Mouse (Mus musculus) frontal cortex, postnatal 14 days (tissue): ENCODE data around the gene Rec114.

Experiments used
- DNase-seq, 2 experiments: peaks; one replicate each; pipeline ENCODE4 v3.0.0; 2022; ENCODE audit warnings: low spot score in 2 of 2

Gene Rec114

DNA sequence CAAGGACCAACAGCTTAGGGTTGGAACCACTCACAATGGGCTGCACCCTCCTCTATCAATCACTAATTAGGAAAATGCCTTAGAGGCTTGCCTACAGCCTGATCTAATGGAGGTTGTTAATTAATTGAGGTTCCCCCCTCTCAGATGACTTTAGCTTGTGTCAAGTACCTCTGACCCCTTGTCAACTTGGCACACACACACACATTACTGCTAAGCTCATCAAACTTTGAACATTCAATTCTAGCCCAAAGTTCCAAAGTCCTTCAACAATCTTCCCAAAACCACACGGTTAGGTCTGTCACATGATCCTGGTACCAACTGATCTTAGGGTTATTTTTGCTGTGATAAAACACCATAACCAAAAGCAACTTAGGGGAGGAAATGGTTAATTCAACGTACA, 26.9 kb downstream of the Rec114 start:
- DNase-seq: no peak

DNA sequence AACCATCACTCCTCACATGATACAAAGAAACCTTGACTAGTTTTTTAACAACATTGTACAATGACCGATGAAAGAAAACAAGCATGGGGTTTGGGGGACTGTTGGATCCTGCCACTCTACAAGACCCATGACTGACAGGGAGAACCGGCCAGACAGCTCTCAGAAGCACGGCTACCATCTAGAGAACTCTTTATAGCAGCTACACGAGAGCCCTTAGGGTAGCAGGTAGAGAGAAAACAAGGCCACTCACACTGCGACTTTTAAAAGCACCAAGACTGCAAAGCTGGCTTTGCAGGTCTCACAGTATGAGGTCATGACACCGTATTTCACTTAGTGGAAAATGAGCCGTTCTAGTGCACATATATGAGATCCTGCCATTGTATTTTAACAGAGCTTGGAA, 33.1 kb downstream of the Rec114 start:
- no peak for DNase-seq

DNA sequence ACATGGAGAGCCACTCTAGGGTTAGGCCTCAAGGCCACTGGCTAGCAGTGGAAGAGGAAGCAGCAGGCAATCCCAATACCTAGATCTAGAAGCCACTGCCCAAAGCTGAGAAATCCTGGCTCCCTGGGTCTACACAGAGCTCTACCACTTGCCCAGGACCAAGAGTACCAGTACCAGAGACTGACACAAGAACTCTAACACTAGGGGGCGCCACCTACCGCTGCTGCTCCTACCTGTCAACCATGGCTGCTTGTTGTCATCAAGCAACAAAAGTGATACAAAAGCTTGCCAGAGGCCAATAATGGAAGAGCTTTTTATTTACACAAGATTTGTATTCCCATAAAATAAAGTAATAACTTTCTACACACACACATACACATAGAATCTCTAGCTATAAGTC, 33.8 kb downstream of the Rec114 start:
- peak; percentile 18 to 40 for DNase-seq

DNA sequence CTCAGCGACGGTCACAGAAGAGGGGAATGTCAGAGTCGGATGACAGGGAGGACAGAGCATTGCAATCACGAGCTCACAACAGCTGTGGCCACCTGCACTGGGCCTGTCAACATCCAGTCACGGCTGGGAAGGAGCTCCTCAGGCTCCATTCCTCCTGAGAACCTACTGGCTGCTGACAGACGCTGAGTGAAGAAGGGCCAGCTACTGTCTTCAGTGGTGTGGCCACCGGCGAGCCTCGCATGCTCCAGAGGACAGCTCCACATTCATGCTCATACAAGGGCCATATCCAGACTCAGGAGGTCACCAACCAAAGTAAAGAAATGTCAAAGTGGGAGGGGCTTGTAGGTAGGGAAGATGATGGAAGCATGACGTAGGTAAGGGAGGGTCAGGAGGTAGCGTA, 36.0 kb downstream of the Rec114 start:
- DNase-seq: no peak

DNA sequence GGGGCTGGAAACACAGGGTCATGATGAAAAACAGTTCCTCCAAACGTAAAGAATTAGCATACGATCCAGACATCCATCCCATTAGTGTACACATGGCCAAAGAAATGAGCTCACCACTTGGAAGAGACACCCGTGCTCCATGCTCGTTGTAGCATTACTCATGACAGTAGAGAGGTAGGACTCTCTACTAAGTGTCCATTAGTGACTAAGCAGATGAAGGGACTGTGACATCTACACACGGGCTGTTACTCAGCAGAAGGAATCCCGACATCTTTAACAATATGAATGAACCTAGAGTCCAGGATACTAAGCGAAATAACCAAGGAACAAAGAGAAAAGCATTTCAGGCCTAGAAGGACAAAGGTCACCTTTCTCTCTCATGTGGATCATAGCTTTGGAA, 37.7 kb downstream of the Rec114 start:
- DNase-seq: no peak

DNA sequence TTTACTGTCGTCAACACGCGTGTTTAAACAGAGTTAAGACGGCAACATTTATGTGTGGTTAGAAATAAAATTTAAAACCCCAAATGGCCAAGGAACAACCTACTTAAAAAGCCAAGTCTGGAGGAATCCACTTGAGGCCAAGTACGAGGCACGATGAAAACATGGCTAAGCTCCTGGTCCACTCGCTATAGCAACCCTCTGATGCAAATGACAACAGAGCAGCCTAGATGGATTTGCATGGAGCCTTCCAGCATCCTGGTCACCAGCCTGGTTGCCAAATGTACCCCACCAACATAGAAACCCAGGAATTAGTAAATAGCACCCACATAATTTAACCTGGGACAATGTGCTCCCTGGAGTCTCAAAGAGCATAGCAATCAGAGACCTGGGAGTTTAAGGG, 40.0 kb downstream of the Rec114 start:
- DNase-seq: no peak

DNA sequence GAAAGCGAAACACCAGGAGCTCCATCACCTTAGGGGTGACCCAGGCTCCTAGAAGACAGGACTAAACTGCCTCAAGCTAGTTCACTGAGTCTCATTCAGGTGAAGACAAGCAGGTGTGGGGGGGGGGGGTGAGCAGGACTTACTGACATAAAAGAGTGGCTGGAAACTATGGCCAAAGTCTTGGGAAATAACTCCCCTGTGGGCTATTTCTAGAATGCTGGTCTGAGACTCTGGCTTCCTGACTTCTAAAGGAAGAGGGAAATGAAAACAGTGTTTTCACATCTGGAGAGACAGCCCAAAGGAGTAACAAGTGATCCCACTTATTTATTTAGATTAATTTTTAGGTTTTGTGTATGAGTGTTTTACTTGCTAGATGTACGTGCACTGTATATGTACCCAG, 42.0 kb downstream of the Rec114 start:
- DNase-seq: no peak

DNA sequence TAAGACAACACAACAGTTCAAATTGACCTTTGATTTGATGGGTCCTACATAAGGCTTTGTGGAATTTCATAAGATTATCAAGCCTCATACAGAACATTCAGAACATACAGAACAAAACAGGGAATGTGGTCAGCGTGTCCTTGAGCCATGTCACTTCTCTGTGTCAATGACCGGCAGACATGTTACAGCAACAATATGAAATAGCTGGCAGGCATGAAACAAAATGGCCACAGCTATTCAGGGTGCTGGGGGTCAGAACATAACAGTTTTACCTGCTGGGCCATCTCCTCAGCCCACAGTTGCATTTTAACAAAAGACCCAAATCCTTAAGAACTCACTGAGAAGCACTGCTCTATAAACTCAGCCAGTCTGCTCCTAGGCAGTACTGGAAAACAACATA, 45.3 kb downstream of the Rec114 start:
- no peak for DNase-seq

DNA sequence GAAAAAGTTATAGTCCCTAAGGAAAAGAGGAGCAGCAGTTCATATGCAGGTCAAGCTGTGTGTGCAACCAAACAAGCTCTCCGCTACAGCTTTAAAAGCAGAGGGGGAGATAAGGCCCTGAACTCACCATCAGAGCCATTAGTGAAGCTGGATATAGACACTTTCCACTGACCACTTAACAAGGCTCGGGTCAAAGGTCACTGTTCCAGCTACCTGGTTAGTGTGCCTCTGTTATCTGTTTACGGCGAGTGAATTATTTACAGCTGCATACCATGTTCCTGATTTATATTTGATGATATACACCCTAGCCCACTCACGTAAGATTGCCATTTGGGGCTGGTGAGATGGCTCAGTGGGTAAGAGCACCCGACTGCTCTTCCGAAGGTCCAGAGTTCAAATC, 52.3 kb downstream of the Rec114 start:
- DNase-seq: no peak

DNA sequence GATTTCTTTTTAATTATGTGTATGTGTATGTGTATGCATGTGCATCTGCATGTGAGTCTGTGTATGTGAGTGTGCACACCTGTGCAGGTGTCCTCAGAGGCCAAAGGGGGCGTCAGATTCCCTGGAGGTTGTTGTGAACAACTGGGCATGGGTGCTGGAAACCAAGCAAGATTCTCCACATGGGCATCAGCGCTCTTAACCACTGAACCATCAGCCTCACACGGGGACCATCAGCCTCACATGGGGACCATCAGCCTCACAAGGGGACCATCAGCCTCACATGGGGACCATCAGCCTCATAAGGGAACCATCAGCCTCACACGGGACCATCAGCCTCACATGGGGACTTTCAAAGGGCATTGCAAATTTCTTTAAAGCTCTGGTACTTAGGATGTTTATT, 53.1 kb downstream of the Rec114 start:
- no peak for DNase-seq

DNA sequence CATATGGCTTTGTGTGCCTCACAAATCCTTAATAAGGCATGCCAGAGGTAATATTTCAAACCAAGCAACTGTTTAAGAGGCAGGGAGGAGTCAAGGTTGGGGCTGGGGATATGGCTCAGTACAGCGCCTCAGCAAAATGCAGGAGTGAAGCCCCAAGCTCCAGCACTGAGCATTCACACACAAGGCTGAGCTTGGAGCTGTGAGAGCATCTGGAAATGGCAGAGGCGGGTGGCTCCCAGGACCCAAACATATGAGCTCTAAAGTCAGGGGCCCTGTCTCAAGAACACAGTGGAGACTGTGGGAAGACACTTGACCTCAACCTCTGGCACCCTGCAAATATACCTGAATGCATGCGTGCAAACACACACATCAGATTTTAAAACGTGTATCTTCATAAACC, 55.7 kb downstream of the Rec114 start:
- DNase-seq: no peak

DNA sequence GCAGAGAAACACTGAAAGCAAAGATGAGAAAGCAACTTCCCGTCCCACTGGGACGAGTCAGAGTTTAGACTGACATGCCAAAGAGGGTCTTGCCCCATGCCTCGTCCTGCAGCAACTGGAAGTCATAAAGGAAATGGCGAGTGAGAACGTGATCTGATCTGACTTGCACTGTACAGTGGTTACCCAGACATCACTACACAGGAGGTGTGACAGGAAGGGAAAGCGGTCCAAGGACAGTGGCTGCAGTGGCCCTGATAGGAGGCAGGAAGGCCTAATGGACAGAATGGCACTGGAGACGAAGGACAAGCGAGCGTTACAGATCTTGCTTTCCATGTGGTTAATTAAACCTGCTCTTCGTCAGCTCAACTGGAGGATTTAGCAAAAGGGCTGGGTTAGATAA, 58.5 kb downstream of the Rec114 start:
- no peak for DNase-seq

DNA sequence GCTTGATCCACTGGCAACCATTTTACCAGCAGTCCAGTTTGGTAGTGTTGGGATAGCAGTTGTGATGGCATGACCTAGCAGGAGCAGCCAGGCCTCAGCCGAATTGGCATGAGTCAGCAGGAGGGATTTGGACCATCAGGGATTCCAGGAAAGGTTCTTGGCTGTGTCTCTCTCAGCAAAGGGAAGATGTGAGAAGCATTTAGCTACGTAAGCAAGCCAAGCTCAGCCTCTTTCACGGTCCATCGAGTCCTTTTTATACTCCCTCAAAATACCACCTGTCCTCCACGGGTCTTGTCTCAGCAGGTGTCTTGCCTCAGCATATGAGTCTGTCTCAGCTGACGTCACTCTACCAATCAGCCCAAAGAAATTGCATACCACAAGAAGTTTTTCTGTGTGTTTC, 60.4 kb downstream of the Rec114 start:
- DNase-seq: no peak

DNA sequence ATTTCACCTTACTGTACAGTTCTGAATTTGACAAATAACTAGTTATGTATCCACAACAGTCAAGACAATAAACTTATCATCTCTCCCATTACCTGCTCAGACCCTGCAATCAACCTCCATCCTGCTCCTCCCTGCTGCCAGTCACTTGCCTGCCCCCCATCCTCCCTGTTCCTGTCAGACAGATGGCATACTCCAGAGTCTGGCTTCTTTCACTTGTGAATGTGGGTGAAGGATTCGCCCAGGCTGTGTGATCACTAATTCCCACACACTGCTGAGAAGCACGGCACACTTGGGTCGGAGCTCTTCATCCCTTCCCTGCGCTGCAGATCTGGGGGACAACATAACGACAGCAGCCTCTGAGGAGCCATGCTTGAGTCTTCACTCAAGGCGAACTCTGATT, 61.7 kb downstream of the Rec114 start:
- DNase-seq: no peak

DNA sequence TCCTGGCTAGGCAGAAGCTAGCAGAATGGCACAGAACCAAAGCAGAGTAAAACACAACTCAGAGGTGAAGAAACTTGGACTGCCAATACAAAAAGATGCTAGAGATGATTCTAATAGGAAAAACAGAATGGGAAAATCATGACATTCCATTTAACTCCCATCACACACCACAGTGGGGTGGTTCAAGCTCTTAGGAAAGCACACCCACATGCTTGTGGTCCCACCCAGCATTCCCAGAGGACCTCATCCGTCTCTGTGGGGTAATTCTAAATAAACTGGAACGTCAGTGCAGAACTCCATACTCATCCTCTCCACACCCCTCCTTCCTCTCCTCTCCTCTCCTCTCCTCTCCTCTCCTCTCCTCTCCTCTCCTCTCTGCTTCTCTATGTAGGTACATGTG, 62.4 kb downstream of the Rec114 start:
- DNase-seq: no peak

DNA sequence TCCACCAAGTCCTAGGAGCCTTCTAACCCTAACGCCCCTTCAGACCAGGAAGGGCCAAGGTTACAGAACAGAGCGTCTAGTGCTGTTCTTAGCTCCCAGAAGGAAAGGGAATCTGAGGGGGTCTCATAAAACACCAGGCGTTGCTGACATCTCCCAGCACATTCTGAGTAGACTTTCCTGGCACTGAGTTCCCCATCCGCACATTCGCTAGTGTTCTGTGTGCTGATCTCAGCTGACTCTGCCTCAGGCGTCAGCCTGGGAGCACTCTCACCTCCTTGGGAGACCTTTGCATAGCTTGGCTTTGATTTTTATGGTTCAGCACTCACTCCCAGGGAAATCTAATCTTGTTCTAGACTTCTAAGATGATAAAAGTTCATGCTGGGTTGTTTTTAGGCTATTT, 68.4 kb downstream of the Rec114 start:
- DNase-seq: no peak

DNA sequence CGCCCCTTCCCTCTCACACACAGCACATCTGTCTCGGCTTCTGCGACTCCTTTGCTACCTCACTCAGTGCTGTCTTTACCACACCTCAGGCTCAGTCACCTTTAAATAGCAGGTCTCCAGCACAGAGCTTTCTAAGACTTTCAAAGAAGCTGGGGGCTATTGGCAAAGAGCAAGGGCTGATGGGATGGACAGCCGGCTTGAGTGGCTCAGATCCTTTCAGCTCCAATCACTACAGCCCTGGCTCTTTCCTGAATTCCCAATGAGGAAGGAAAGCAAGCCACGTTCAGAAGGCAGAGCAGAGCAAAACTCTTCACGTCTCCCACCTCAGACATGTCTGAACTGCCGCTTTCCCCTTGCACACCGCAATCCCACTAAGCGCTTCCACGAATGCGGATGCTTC, 69.0 kb downstream of the Rec114 start:
- DNase-seq: no peak

DNA sequence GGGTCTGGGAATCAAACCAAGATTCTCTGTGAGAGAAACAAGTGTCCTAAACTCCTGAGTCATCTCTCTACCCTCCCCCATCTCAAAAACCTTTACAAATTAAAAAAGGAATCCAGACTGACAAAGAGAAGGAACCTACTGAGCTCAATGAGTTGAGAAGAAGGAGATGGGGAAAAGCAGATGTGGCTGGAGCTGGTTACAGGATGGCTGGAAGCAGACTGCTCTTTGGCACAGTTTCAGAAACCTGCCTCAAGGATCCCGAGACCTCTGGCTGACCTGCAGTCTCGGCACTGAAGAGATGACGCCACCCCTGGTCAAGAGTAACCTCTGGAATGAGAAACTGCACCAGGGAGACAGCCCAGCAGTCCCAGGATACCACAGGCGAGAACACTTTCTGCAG, 71.3 kb downstream of the Rec114 start:
- no peak for DNase-seq

DNA sequence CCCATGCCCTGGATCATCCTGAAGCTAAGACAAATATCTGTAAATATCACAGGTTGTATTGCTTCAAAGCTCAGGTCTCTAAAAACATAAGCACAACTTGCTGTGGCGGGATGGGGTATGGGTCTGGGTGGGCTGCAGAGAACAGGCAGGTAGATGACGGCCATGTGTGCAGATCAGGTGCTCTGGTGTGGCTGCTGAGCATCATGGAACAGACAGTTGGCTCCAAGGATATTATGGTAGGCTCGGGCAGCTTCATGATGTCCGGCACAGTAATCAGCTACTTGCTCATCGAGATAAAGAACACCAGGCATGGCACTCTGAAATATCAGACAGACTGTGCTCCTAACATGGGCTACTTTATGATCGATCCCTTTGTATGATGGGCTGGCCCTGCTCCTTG, 73.9 kb downstream of the Rec114 start:
- no peak for DNase-seq

DNA sequence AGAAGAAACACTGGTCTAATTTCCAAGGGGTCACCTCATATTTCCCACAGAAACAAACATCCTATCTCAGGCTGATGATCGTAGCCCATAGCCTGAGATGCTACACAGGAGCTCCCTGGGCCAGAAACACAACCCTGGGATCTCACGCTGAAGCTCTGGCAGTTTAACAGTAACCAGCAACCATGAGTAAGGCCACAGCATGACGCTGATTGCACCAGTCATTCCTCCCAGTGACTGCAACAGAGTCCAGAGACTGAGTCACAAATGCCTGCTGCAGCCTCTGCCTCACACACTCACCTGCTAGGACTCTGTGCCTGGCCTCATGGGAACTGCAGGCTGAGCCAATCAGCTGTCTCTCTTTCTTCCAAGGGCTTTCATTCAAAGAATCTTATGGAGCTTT, 74.7 kb downstream of the Rec114 start:
- no peak for DNase-seq

DNA sequence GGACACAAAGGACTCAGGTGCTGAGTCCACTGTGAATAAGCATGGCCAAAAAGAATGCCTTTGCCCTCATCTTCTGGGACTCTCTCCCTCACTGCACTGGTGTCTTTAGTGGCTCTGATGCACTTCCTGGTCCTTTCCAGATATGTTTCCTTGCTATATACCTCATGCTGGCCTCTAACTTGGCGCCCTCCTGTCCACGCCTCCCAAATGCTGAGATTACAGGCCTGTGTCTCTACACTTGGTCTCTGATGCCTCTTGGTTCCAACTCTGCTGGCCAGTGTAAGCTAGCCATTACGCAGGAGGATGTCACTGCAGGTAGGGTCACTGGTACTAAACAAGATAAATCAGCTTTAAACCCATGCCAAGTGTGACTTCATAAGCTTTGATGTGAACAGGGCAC, 75.6 kb downstream of the Rec114 start:
- DNase-seq: no peak

DNA sequence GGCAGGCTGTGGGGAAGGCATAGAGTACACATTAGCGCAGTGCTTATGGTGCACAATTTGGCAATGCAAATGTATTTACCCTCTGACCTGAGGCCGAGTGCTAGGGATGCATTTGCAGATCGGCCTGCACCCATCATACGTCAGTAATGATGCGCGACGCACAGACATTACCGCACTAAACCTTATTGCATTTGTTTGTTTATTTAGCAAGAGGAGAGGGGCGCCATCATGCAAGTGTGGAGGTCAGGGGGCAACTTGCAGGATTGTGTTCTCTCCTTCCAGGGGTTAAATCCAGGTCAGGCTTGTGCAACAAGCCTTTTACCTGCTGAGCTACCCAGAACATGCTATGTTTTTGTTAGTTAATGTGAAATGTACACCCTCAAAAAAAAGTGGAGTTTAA, 76.5 kb downstream of the Rec114 start:
- no peak for DNase-seq

DNA sequence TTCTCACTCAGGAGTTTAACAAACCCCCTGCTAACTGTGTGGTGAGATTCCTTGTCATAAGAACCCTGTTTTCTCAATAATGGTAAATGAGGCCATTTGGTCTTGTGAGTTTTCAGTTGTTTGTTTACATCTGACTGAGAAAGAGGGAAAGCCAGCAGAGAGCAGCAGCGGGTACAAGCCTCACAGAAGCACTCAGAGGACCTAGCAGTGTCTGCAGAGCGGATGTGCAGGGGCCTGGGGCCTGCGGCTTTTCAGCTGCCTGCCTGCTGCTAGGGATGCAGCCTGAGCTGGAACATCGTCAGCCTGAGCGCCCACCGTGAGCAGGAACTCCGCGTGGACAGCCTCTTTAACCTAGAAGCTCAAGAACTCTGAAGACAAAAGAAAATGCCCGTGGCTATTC, 77.6 kb downstream of the Rec114 start:
- no peak for DNase-seq

DNA sequence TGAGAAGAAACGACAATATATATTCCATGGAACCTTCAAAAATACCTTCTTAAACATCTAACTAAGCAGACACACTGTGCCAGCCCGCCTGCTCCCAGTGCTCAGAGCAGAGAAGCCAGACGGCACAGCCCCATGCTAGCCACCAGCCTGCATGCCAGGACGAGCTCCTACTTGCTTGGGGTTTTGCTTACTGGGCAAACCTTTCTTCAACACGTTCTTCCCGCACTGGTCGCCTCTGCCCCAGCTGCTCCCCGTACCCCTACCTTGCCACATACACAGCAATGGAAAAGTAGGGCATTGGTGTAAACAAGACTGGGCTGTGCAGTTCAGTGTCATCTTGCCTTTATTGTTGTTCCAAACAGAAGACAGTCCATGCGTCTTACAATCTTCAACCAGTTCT, 78.3 kb downstream of the Rec114 start:
- no peak for DNase-seq

DNA sequence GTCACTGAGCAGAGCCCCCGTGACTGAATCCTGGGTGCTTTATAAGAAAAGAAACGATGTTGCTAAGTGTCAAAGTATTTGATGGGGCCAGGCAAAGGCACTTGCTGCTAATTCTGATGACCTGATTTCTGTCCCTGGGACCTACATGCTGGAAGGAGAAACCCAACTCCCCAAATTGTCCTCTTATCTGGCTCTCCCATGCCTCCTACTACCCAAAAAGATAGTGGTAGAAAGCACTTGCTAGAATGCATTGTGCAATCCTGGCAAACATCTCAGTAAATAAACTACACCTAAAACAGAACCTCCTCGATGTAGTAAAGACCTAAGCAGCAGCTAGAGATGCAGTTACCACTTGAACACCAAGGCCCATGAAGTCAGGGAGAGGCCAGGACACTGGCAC, 81.0 kb downstream of the Rec114 start:
- no peak for DNase-seq
